Mouse (Mus musculus): Measurements from ENCODE around the gene Thra. TPM values are rescaled to one million over a fixed set of nuclear protein-coding genes. Genes with fewer than 3 reads are reported as not detected.
A peak's percentile ranks its signal among the peaks of the same experiment; 100 is the strongest.

Thra gene
- total RNA-seq, 2 experiments from 2014 or later, result 708 to 832 TPM

GRCm38 (mm10) chr11:98743655-98744345 is 3.4 kb downstream of the Thra start:
- no peak for DNase-seq (ENCODE audit: low spot score in 2 of 2)

GRCm38 (mm10) chr11:98744456-98745019 is 4.1 kb downstream of the Thra start:
- no peak for DNase-seq (ENCODE audit: low spot score in 2 of 2)

DNA sequence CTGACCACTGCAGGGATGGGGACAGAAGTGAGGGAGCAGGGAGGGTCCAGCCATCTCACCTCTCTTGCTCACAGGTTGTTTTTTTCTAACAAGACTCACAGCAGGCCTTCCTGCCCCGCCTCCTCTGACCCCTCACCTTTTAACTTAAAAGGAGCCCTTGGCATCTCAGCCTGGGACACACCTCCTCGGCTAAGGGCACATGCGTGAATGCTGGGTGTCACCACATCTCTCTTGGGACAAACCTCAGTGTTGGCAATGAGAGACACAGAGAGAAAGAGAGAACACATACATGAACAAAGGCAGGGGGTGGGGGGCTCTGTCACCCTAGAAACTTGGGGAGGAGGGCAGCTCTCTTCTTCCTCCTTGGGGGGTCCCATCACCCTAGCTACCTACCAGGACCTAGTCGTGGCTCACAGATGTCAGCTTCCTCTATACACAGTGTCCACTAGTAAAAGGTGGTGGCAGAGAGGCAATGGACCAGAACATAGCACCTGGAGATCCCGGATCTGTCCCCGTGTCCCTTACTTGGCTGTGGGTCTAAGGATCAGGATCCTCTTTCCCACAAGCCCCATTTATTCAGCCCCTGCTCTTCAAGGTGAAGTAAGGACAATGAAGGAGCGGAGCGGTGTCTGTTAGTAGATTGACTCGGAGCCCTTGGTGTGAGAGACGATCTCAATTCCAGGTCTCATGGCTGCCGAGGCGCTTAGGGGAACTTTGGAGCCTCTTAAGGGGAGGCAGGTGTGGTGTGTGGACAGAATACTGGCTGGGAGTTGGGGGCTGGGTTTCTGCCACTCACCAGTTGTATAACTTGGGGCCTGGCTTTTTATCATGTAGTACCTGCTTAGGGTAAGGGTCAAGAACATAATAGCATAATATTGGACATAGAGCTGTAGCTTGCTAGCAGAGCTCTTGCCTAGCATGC is 5.8 kb downstream of the Thra start:
- no peak for DNase-seq (ENCODE audit: low spot score in 2 of 2)

- peak; percentile 93 for DNase-seq (ENCODE audit: low spot score in 2 of 2)
These were observed 6.6 kb downstream of the Thra start for GRCm38 (mm10) chr11:98746855-98747693.

DNA sequence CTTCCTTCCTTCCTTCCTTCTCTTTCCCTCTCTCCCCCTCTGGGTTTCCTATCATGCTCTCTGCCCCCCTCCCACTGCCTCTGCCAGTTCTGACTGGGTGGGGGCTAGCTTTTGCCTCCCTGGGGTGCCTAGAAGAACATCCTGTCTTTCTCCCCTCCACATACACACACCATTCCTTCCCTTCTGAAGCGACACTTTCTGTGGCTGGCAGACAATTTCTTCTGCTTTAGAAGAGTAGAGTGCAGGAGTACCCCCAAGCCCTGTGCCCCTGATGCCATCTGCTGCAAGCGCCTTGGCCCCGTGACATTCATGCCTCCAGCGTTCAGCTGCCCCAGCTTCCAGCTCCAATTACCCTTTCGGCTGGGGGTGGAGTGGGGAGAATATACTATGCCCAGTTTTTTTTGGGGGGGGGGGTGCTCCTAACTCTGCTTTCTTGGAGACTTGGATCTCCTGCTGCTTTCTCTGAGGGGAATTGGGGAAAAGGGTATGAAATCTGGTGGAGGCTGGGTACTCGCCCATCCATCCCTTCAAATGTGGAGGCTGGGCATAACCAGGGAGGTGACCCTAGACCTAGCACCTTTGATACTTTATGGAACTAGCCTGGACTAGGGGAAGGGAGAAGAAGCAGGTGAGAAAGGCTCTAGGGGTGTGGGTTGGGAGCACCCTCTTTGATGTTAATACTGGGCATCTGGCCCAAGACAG is 7.5 kb downstream of the Thra start:
- DNase-seq (ENCODE audit: low spot score in 2 of 2), result no peak

DNA sequence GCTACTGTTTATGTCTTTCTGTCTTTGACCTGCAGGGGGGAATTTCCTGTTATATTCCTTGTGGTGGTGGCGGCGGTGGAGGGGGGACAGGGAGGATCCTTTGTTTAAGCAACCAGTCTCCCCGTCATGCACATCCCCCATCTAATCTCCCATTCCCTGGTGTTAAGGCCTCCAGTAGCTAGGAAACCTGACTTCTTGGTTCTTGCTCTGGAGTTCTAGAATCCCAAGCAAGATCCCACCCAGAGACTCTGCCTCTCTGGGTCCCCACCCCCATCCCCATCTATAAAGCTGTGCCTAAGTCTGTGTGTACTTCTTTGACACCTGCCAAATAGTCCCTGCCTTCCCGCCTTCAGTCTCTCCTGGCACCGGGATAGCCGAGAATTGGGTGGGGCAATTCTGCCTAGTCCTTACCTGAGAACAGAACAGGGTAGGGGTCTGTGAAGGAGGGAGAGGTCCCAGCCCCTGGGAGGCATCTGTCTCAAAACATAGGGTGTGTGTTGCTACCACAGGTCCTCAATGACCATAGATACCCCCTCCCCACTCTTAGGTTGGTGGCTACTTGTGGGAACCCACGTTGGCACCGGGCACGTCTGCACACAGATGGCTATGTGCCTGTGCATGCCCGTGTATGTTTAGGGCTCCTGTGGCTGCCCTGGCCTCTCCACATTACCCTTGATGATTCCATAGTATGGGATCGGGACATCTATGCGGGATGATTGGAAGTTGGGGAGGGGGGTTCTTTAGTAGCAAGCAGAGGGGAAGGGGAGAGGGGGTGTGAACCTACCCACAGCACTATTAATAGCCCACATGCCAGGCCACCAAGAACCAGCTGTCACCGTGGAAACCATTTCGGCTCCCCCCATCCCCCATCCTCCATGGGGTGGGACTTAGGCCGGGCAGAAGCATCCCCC is 8.3 kb downstream of the Thra start:
- DNase-seq (ENCODE audit: low spot score in 2 of 2), result no peak

GRCm38 (mm10) chr11:98749716-98750115 is 9.3 kb downstream of the Thra start:
- DNase-seq (ENCODE audit: low spot score in 2 of 2), result no peak

- DNase-seq (ENCODE audit: low spot score in 2 of 2), result peak; percentile 77 to 79
These were observed 10.1 kb downstream of the Thra start for GRCm38 (mm10) chr11:98750351-98751201.

GRCm38 (mm10) chr11:98751221-98751782 is 10.9 kb downstream of the Thra start:
- no peak for DNase-seq (ENCODE audit: low spot score in 2 of 2)

DNA sequence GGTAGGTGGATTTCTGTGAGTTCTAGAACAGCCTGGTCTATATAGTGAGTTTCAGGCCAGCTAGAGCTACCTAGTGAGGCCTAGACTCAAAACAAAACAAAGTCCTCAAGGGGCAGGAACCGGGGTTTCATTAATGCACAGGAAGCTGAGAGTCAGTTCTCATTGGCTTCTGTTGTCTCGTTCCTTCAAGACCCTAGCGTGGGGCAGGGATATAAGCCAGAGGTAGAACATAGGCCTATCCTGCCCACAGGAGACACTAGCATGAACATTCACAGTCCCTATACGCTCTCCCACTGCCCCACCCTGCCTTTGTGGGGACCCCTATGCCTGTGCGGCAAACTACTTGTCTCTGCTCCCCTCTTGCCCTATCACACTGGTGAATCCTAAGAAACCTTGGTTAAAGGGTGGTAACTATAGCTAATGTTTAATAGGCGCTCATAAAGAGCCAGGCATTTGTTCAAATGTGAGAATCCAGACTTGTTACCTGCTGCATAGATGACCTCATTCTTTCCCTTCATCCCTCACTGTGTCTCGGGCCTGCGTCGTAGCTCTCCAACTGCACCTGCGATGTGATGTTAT is 12.2 kb downstream of the Thra start:
- no peak for DNase-seq (ENCODE audit: low spot score in 2 of 2)

DNA sequence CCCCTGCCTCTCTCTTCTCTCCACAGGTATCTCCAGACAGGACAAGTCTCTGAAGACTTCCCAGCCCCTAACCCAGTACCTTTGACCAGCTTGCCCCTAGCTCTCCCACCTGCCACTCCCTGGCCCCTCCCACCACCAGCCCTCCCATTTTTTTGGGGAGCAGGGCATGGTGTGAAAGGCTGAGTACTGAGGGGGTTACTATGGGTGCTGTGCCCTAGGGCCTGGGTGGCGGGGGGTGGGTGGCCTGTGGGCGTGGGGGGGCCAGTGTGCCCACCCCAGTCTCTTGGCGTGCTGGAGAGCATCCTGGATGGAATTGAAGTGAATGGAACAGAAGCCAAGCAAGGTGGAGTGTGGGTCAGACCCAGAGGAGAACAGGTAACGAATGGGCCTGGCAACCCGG is 12.8 kb downstream of the Thra start:
- DNase-seq (ENCODE audit: low spot score in 2 of 2), result no peak

GRCm38 (mm10) chr11:98754151-98754620 is 13.7 kb downstream of the Thra start:
- no peak for DNase-seq (ENCODE audit: low spot score in 2 of 2)

DNA sequence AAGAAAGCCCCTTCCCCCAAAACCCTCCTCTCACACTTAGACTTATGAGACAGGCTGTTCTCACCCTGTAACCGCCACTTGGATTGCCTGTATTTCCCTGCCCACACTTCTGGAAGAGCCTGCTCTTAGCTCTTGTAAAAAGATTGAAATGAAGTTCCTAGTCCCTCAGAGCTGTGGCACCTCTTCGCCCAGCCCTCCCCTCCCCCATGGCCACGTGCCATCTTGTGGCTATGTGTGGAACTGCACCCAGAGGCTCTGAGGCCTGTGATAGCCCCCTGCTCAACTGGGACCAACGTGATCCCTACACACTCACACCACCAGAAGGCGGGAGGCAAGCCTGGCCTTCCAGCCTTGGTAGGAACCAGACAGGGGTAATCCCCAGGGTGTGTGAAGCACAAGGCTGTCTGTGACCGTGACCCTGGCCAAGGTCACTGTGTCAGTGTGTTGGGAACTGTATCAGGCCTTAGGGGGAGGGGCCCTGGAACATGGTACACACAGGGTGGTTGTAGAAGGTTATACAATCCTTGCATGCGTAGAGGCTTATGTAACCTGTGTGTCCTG is 14.3 kb downstream of the Thra start:
- DNase-seq (ENCODE audit: low spot score in 2 of 2), result no peak

- DNase-seq (ENCODE audit: low spot score in 2 of 2), result no peak
These were observed 15.4 kb downstream of the Thra start for GRCm38 (mm10) chr11:98755726-98756380.

GRCm38 (mm10) chr11:98756711-98757110 is 16.3 kb downstream of the Thra start:
- DNase-seq (ENCODE audit: low spot score in 2 of 2), result no peak

DNA sequence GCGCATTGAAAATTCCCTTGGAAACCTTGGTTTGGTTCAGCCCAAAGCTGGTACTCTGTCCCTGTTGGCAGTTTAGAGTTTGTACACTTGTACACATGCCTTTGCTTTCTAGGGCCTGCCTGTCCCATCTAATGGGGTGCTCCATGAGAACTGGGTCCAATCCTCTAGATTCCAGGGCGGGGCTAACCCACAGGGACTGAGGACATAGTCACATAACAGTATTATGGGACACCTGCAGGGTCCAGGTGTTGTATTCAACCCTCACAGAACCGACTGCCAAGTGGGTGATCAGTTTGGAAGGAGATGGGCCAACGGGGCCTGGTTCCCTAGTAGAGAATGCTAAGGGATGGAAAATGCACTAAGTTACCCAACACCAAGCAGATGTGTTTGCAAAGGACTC is 21.5 kb downstream of the Thra start:
- DNase-seq (ENCODE audit: low spot score in 2 of 2), result no peak

All from left cerebral cortex, adult 18-20 months (tissue).